Mouse (Mus musculus): Measurements from ENCODE around the gene Gnas. TPM values are rescaled to one million over a fixed set of nuclear protein-coding genes. Genes with fewer than 3 reads are reported as not detected.

Gnas gene
- polyA plus RNA-seq (2017; shearing (Covaris generic)), result 618 TPM

DNA sequence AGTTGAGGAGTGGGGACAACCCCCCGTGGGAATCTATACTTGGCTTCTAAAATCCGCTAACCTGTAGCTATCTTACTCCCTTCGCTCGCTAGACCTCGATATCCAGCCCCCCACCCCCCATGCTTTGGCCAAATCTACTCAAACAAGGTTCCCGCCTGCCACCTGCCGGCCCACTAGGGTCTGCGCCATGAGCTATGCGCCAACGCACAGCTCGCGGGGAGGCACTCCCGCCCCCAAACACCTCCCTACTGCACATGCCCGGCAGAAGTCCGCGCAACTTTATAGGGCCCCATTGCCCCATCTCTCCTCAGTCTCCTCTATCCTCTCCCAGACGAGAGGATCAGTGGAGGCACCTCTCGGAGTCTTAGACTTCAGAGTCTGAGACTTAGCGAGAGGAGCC is at the start of gene Gnas:
Gnas (plus strand) TSS at position 310 of the 400 bp plus-strand sequence.

DNA sequence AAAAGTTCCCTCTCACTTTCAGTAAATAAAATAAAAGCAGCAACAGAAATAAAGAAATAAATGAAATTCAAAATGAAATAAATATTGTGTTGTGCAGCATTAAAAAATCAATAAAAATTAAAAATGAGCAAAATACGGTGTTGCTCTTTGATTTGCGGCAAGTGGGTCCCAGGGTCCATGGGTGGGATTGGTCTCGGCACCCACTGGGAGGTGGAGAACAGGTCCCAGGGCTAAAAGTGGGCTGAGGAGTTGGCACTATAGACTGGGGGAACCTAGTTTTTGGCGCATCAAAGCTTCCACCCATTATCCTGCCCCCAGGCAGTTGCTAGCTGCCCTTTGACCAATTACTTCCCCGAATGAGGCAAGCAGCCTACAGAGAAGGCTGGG is 62.5 kb downstream of the Gnas start, which contains the start of gene Gm20721:
Gm20721 (minus strand) TSS at position 101 of the 387 bp plus-strand sequence.

Other genes starting within 250 kb of the Gnas start
- 20.3 TPM for gene Stx16, start 208.0 kb upstream of the Gnas start, polyA plus RNA-seq (2017; shearing (Covaris generic))
- 94.5 TPM for gene Npepl1, start 174.0 kb upstream of the Gnas start, polyA plus RNA-seq (2017; shearing (Covaris generic))
- 5.5 TPM for gene Gm20721, start 62.4 kb downstream of the Gnas start, polyA plus RNA-seq (2017; shearing (Covaris generic))
- gene Nelfcd, start 131.5 kb downstream of the Gnas start, polyA plus RNA-seq (2017; shearing (Covaris generic)), result 39.1 TPM
- 51.7 TPM for gene Ctsz, start 154.7 kb downstream of the Gnas start, polyA plus RNA-seq (2017; shearing (Covaris generic))
- gene Tubb1, start 166.4 kb downstream of the Gnas start, polyA plus RNA-seq (2017; shearing (Covaris generic)), result not detected
- gene Atp5e, start 179.8 kb downstream of the Gnas start, polyA plus RNA-seq (2017; shearing (Covaris generic)), result 354 TPM
- gene Prelid3b, start 188.8 kb downstream of the Gnas start, polyA plus RNA-seq (2017; shearing (Covaris generic)), result 93.0 TPM

Data from effector memory CD4-positive, alpha-beta T cell, adult 7 months (primary cell).